Mouse (Mus musculus): ENCODE measurements at regions not wholly inside any gene's neighbourhood (a gene's known extent, or its start where the extent isn't known, plus 50 kb on each side); places are given as distances from the start of the nearest gene placed in this dataset.

DNA sequence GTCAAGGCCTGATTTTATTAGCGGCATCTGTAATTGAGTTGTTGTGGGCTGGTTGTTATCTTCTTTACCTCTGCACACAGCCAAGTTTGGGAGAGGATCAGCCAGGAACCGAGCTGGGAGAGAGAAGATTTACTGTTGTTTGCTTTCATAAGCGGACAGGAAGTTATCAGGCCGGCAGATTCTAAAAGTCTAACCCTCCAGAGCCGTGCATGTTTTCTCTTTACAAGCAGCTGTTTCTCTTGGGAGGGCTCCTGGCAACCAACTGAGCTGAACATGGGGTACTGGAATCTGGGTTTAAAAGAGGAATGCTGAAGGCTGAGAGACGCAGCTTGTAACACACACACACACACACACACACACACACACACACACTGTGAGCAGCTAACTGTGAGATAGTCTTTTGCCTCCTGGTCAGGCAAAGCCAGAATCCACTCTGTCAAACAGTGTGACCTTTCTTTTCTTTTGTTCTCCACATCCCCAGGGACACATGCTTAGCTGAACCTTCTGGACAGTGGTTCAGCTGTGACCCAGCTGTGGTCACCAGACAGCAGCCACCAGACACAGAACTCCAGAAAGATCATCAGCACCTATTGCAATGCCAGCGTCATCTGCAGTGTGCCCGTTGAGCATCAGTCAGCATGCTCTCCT, 82.5 kb upstream of the Sash1 start:
- Histone ChIP-seq H3K9ac (replicated peaks; ENCODE audit: low read depth, low read length) (no peak overlapping the region), H3K4me1 (replicated peaks; ENCODE audit: control insufficient read depth, insufficient read depth, low read length) (no peaks in the 10 kb centered on the region), H3K9me3 (ENCODE audit: control insufficient read depth, low read length) (no peaks in the 10 kb centered on the region), H3K27ac (ENCODE audit: low read length) (no peak overlapping the region), H3K4me3 (replicated peaks; ENCODE audit: low read length) (no peak overlapping the region), H3K27me3 (replicated peaks; ENCODE audit: control insufficient read depth, insufficient read depth, low read length) (no peaks in the 10 kb centered on the region), H3K36me3 (ENCODE audit: control insufficient read depth, insufficient read depth) (no peaks in the 10 kb centered on the region), H3K4me2 (ENCODE audit: low read length) (no peak overlapping the region)
- 0 out of 2 replicates have a peak, but pooled peaks have one; percentile 12 for ATAC-seq
- WGBS, result 70% methylated on average over 8 of the region's 8 CpGs

DNA sequence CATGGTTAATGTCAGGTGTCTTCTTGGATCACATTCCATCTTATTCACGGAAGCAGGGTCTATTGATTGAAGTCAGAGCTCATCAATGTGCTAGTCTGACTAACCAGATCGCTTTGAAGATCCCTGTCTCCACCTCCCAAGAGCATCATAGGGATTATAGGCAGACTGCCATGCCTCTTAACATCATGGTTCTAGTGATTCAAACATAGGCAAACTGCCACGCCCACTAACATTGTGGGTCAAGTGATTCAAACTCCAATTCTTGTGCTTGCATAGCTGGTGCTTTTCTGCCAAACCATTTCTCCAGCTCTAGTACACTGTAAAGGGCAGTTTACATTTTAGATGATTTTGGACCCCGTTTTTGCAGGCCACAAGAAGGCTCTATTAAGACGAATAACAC, 77.1 kb upstream of the Sash1 start:
- no peak for ATAC-seq
- H3K27ac ChIP-seq (ENCODE audit: low read length), result no peak overlapping the region
- H3K27me3 ChIP-seq (replicated peaks; ENCODE audit: control insufficient read depth, insufficient read depth, low read length), result no peaks in the 10 kb centered on the region
- H3K9ac ChIP-seq (replicated peaks; ENCODE audit: low read depth, low read length), result no peak overlapping the region
- no peaks in the 10 kb centered on the region for H3K4me1 ChIP-seq (replicated peaks; ENCODE audit: control insufficient read depth, insufficient read depth, low read length)
- H3K4me3 ChIP-seq (replicated peaks; ENCODE audit: low read length), result no peak overlapping the region
- H3K36me3 ChIP-seq (ENCODE audit: control insufficient read depth, insufficient read depth), result no peaks in the 10 kb centered on the region
- no peaks in the 10 kb centered on the region for H3K9me3 ChIP-seq (ENCODE audit: control insufficient read depth, low read length)
- 77% methylated on average over 5 of the region's 5 CpGs for WGBS
- no peak overlapping the region for H3K4me2 ChIP-seq (ENCODE audit: low read length)

DNA sequence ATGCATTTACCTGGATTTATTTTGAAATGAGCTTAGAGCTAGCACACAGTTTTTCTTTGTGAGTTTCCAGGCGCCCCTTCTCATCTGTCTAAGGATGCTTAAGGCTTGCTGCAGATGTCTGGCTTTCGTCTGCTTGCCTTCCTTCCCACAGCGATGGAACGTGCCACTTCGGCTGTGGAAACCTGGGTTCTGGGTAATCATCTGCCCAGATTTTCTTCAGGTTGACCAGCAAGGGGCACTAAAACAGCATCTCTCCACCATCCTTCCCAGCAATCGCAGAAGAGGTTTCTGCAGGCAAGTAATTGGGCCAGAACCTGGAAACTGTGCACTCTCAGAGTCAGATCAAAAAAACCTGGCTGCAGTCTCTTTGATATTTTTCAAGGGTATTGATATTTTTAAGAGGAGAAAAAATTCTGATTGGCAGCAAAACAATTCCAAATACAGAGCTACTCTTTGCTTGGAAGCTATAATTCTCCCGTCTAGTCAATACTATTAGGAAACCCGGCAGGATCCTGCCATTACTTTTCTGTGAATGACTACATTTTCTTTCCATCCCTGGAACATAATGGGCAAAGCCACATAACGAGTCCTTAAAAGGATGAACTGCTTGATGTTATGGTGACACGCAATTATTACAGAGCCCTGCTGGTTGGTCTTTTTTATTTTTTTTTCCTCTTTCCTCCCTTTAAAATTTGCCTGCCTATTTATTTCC, 75.2 kb upstream of the Sash1 start:
- Histone ChIP-seq H3K27ac (ENCODE audit: low read length) (no peak overlapping the region), H3K9me3 (ENCODE audit: control insufficient read depth, low read length) (no peaks in the 10 kb centered on the region), H3K9ac (replicated peaks; ENCODE audit: low read depth, low read length) (no peak overlapping the region), H3K4me3 (replicated peaks; ENCODE audit: low read length) (no peak overlapping the region), H3K4me1 (replicated peaks; ENCODE audit: control insufficient read depth, insufficient read depth, low read length) (no peaks in the 10 kb centered on the region), H3K27me3 (replicated peaks; ENCODE audit: control insufficient read depth, insufficient read depth, low read length) (no peaks in the 10 kb centered on the region), H3K36me3 (ENCODE audit: control insufficient read depth, insufficient read depth) (no peaks in the 10 kb centered on the region), H3K4me2 (ENCODE audit: low read length) (no peak overlapping the region)
- 34% methylated on average over 10 of the region's 10 CpGs for WGBS
- ATAC-seq, result peak; percentile 14; the same call in 1 of the 2 replicates

DNA sequence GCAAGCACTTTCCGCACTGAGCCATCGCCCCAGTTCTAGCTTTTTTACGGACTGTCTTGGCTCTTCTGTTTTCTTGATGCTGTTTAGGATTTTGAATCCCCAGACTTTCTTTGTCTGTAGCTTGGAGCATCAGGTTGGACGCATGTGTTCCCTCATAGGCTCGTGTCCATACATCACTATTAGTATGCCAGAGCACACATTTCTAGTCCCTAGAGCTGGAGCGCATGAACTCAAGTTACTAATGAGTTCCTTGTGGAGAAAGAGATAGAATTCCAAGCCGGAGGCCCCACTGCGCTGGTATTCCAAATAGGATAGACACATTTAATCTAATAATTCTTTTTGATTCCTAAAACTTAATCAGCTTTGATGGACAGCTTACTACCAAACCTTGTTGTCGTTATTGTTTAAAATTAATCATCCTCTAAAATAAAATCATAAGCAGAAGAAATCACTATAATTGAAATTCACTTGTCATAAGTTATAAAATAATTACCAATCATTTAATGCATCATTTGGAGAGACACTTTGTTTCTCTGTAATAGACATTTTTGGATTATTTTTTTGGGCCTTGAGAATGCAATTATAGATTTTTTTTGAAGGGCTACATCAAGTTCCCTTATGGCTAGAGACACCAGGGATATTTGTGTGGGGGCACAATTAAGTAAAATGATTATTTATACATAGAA, 74.5 kb upstream of the Sash1 start:
- Histone ChIP-seq H3K4me3 (replicated peaks; ENCODE audit: low read length) (no peak overlapping the region), H3K4me1 (replicated peaks; ENCODE audit: control insufficient read depth, insufficient read depth, low read length) (no peaks in the 10 kb centered on the region), H3K9ac (replicated peaks; ENCODE audit: low read depth, low read length) (no peak overlapping the region), H3K36me3 (ENCODE audit: control insufficient read depth, insufficient read depth) (no peaks in the 10 kb centered on the region), H3K27me3 (replicated peaks; ENCODE audit: control insufficient read depth, insufficient read depth, low read length) (no peaks in the 10 kb centered on the region), H3K4me2 (ENCODE audit: low read length) (no peak overlapping the region), H3K9me3 (ENCODE audit: control insufficient read depth, low read length) (no peaks in the 10 kb centered on the region), H3K27ac (ENCODE audit: low read length) (no peak overlapping the region)
- ATAC-seq, result no peak
- 79% methylated on average over 9 of the region's 9 CpGs for WGBS

DNA sequence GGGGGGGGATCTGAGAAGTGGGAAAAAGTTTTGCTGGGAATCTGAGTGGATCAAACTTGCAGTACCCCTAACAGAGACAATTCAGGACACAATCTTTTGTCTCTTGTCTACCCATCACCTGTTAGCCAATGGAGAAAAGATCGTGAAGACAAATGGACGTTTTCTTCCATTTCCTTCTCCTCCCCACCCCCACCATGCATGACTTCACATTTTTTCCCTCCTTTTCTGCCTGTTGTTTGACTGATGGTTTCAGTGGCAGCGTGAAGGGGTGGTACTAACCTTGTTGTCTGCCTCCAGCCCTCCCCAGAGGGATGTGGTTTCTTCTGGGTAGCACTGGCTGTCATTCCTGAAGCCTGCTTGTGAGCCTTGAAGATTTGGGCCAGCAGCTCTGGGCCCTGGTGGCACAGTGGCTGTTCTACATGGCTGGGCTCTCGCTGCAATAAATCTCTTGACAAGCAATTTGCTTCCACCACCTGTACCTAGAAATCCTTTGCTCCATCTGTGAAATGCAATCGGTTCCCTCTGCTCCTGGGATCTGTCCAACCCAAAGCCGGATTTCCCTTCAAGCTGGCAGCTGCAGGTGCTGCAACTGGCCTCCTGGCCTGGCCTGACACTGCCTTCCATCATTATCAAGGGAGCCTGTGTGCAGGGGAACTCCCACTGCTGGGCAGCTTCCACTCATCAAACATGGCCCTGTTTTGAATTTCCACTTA, 69.8 kb upstream of the Sash1 start:
- Histone ChIP-seq H3K27ac (ENCODE audit: low read length) (no peak overlapping the region), H3K4me1 (replicated peaks; ENCODE audit: control insufficient read depth, insufficient read depth, low read length) (no peaks in the 10 kb centered on the region), H3K4me3 (replicated peaks; ENCODE audit: low read length) (no peak overlapping the region), H3K9me3 (ENCODE audit: control insufficient read depth, low read length) (no peaks in the 10 kb centered on the region), H3K27me3 (replicated peaks; ENCODE audit: control insufficient read depth, insufficient read depth, low read length) (no peaks in the 10 kb centered on the region), H3K9ac (replicated peaks; ENCODE audit: low read depth, low read length) (no peak overlapping the region), H3K36me3 (ENCODE audit: control insufficient read depth, insufficient read depth) (no peaks in the 10 kb centered on the region), H3K4me2 (ENCODE audit: low read length) (no peak overlapping the region)
- 56% methylated on average over 6 of the region's 6 CpGs for WGBS
- no peak; the same call in 1 of the 2 replicates for ATAC-seq

DNA sequence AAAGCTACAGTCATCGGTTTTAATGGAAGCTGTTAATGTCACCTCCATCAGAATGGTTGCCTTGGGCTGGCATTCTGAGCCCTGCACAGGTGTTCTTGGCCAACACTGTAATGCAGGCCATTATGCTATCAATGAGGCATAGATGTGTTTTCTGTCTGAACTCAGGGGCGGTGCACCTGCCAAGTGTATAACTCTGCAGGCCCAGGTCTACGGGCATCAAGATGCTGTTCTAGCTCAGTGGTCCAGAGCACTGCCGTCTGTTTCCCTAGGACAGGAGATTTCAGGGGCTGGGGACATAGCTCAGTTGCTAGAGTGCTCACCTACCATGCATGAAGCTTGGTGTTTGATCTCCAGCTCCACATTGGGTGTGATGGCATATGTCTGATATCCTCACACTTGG, 68.1 kb upstream of the Sash1 start:
- H3K27me3 ChIP-seq (replicated peaks; ENCODE audit: control insufficient read depth, insufficient read depth, low read length), result no peaks in the 10 kb centered on the region
- ATAC-seq, result no peak
- WGBS, result 96% methylated on average over 4 of the region's 4 CpGs

DNA sequence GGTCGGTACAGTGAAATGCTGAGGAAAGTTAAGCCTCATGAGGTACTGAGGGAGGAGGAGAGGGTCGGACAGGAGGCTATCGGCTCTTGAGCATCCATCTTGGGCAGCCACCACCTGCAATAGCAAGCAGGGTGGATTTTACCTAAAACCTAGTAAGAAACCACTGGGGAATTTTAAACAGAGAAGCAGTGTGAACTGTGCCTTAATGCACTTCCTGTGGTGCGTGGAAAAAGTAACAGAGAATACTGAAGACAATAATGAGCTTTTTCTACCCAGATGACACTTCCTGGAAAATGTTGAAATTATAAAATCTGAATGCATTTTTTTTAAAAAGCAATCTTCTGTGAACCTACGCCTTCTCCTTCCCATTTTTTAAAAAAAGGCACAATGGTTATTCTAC, 67.1 kb upstream of the Sash1 start:
- Histone ChIP-seq H3K4me3 (replicated peaks; ENCODE audit: low read length) (no peak overlapping the region), H3K27me3 (replicated peaks; ENCODE audit: control insufficient read depth, insufficient read depth, low read length) (no peaks in the 10 kb centered on the region), H3K9ac (replicated peaks; ENCODE audit: low read depth, low read length) (no peak overlapping the region), H3K27ac (ENCODE audit: low read length) (no peak overlapping the region), H3K9me3 (ENCODE audit: control insufficient read depth, low read length) (no peaks in the 10 kb centered on the region), H3K4me2 (ENCODE audit: low read length) (no peak overlapping the region), H3K36me3 (ENCODE audit: control insufficient read depth, insufficient read depth) (no peaks in the 10 kb centered on the region), H3K4me1 (replicated peaks; ENCODE audit: control insufficient read depth, insufficient read depth, low read length) (no peaks in the 10 kb centered on the region)
- 88% methylated on average over 5 of the region's 5 CpGs for whole genome bisulfite sequencing
- no peak for ATAC-seq

More for the DNA sequence above, 68.1 kb upstream of the Sash1 start:
- Histone ChIP-seq H3K9ac (replicated peaks; ENCODE audit: low read depth, low read length) (no peak overlapping the region), H3K9me3 (ENCODE audit: control insufficient read depth, low read length) (no peaks in the 10 kb centered on the region), H3K4me3 (replicated peaks; ENCODE audit: low read length) (no peak overlapping the region), H3K4me1 (replicated peaks; ENCODE audit: control insufficient read depth, insufficient read depth, low read length) (no peaks in the 10 kb centered on the region), H3K4me2 (ENCODE audit: low read length) (no peak overlapping the region), H3K36me3 (ENCODE audit: control insufficient read depth, insufficient read depth) (no peaks in the 10 kb centered on the region), H3K27ac (ENCODE audit: low read length) (no peak overlapping the region)

DNA sequence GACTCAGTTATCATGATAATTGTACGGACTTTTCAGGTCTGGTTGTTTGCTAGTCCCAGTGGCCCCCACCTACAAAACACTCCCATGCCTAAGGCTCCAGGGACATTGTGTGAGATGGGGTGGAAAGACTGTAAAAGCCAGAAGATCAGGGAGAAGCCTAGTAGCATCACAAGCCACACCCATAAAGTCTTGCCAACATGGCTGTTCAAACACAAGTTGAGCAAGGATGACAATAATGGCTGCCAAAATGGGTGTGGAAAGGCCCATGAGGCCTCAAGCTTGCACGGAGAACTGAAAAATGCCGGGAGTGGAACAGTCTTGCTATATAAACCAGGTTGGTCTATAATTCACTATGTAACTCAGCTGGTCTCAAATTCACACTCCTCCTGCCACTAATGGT, 66.1 kb upstream of the Sash1 start:
- no peak overlapping the region for H3K27ac ChIP-seq (ENCODE audit: low read length)
- no peaks in the 10 kb centered on the region for H3K27me3 ChIP-seq (replicated peaks; ENCODE audit: control insufficient read depth, insufficient read depth, low read length)
- no peak for ATAC-seq
- H3K4me3 ChIP-seq (replicated peaks; ENCODE audit: low read length), result no peak overlapping the region
- H3K9ac ChIP-seq (replicated peaks; ENCODE audit: low read depth, low read length), result no peak overlapping the region
- 90% methylated on average over 3 of the region's 3 CpGs for WGBS
- H3K36me3 ChIP-seq (ENCODE audit: control insufficient read depth, insufficient read depth), result no peaks in the 10 kb centered on the region
- H3K4me2 ChIP-seq (ENCODE audit: low read length), result no peak overlapping the region
- no peaks in the 10 kb centered on the region for H3K9me3 ChIP-seq (ENCODE audit: control insufficient read depth, low read length)
- H3K4me1 ChIP-seq (replicated peaks; ENCODE audit: control insufficient read depth, insufficient read depth, low read length), result no peaks in the 10 kb centered on the region

DNA sequence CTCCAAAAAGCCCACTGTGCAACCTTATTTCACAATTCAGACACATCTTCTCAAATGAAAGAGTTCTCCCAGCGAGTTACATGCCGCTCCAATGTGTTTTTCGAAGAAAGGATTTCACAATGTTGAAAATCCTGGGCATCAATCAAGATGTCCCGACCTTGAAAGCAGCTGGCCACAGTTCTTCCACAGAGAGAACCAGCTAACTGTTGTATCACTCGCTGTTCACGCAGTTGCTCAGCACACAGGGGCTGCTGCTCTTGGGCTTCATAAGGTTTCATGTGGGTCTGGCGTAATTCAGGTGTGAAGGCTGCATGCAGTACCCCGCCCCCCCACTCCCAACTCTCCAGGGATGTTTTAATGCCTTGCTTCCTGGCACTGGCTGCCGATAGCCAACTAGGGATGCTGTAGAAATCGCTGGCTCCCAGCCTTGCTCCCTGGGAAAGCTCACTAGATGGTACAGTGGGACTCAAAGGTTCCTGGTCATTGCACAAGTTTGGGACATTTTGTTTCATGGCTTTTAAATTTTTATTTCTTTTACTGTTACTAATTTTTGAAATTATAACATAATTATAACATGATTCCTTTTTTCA, 65.5 kb upstream of the Sash1 start:
- ATAC-seq, result no peak
- 85% methylated on average over 10 of the region's 10 CpGs for WGBS
- no peaks in the 10 kb centered on the region for H3K36me3 ChIP-seq (ENCODE audit: control insufficient read depth, insufficient read depth)
- H3K27ac ChIP-seq (ENCODE audit: low read length), result no peak overlapping the region
- H3K9ac ChIP-seq (replicated peaks; ENCODE audit: low read depth, low read length), result no peak overlapping the region
- H3K9me3 ChIP-seq (ENCODE audit: control insufficient read depth, low read length), result no peaks in the 10 kb centered on the region
- no peak overlapping the region for H3K4me2 ChIP-seq (ENCODE audit: low read length)
- no peaks in the 10 kb centered on the region for H3K4me1 ChIP-seq (replicated peaks; ENCODE audit: control insufficient read depth, insufficient read depth, low read length)
- H3K4me3 ChIP-seq (replicated peaks; ENCODE audit: low read length), result no peak overlapping the region
- no peaks in the 10 kb centered on the region for H3K27me3 ChIP-seq (replicated peaks; ENCODE audit: control insufficient read depth, insufficient read depth, low read length)

Data from forebrain, embryonic 16.5 days (tissue).